Mouse (Mus musculus) limb, embryonic 14.5 days (tissue): Measurements from ENCODE around the gene Fbxw5. TPM values are rescaled to one million over a fixed set of nuclear protein-coding genes. Genes with fewer than 3 reads are reported as not detected.

Experiments used
- ATAC-seq: fragments of 200-750 bp; cut with Nextera tagmentation; 2 replicates; pipeline ENCODE4 v1.8.0; 2017; ENCODE audit warnings: low read depth, moderate number of reproducible peaks, moderate TSS enrichment; ENCODE audit not compliant: low FRiP score
- DNase-seq: peaks from one replicate; pipeline ENCODE4 v3.0.0-alpha.2; 2015; ENCODE audit warnings: low spot score
- H3K27ac ChIP-seq: fragments of 300-500 bp; sonication (generic); replicated peaks from 2 replicates; pipeline ENCODE4 v1.5.1; 2014; ENCODE audit warnings: low read depth, mild to moderate bottlenecking, low read length, moderate library complexity, mixed read lengths
- H3K27me3 ChIP-seq: fragments of 300-500 bp; sonication (generic); 2 replicates; pipeline ENCODE4 v1.6.1; 2014; ENCODE audit warnings: low read length, mixed read lengths; ENCODE audit not compliant: control insufficient read depth, insufficient read depth
- H3K36me3 ChIP-seq: fragments of 300-500 bp; sonication (generic); 2 replicates; pipeline ENCODE4 v1.6.1; 2014; ENCODE audit warnings: mild to moderate bottlenecking, low read length, moderate library complexity, mixed read lengths; ENCODE audit not compliant: control insufficient read depth, insufficient read depth
- H3K4me1 ChIP-seq: fragments of 300-500 bp; sonication (generic); 2 replicates; pipeline ENCODE4 v1.6.1; 2014; ENCODE audit warnings: antibody characterized with exemption, low read length, mixed read lengths; ENCODE audit not compliant: control insufficient read depth, insufficient read depth
- H3K4me2 ChIP-seq: fragments of 300-500 bp; sonication (generic); replicated peaks from 2 replicates; pipeline ENCODE4 v1.6.1; 2014; ENCODE audit warnings: low read depth, mild to moderate bottlenecking, low read length, moderate library complexity; ENCODE audit not compliant: severe bottlenecking
- H3K4me3 ChIP-seq: fragments of 300-500 bp; sonication (generic); replicated peaks from 2 replicates; pipeline ENCODE4 v1.5.1; 2014; ENCODE audit warnings: low read length
- H3K9ac ChIP-seq: fragments of 300-500 bp; sonication (generic); 2 replicates; pipeline ENCODE4 v1.6.1; 2014; ENCODE audit warnings: mild to moderate bottlenecking, low read depth, low read length, moderate library complexity; ENCODE audit not compliant: severe bottlenecking
- H3K9me3 ChIP-seq: fragments of 300-500 bp; sonication (generic); 2 replicates; pipeline ENCODE4 v1.6.1; 2016; ENCODE audit warnings: low read length; ENCODE audit not compliant: control insufficient read depth
- POLR2A ChIP-seq: fragments of 200-500 bp; IDR thresholded peaks from 2 replicates; pipeline ENCODE4 v1.8.0; 2012; ENCODE audit warnings: inconsistent platforms, mild to moderate bottlenecking, moderate library complexity, borderline replicate concordance; ENCODE audit not compliant: insufficient read depth, insufficient read length; ENCODE audit errors: extremely low read depth
- WGBS: fragments of 180-500 bp; shearing (Covaris S2); extraction: QIAGEN DNeasy Blood & Tissue Kit; methylation state at CpG from one replicate; pipeline ENCODE4 v1.1.7; 2014; 5-methylcytosine and 5-hydroxymethylcytosine counted together
- polyA plus RNA-seq, 2 experiments: library from polyadenylated mRNA; depleted of rRNA in 1 of 2; stranded (reverse) in 1 of 2; unstranded in 1 of 2; fragments of >200 nt; fragmentation: Nextera tagmentation in 1 of 2; extraction: Ambion mirVana in 1 of 2; gene quantifications; 2 replicates each; pipeline versions ENCODE4 v1.2.1 to v1.2.3; 2012 to 2014

Fbxw5 gene
- polyA plus RNA-seq, 2 experiments = 46.2 to 70.0 TPM

DNA sequence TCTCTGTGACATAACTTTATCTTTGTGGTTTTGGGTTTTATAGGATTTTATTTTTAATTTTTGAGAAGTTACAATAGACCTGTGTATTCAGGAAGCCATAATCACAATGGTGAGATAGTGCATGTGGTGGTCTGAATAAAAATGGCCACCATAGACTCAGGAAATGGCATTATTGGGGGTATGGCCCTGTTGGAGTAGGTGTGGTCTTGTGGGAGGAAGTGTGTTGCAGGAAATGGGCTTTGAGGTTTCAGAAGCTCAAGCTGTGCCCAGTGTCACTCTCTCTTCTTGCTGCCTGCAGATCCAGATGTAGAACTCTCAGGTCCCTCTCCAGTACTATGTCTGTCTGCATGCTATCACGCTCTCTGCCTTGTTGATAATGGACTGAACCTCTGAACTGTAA is 20.0 kb upstream of the Fbxw5 start:
- Histone ChIP-seq H3K4me2 (no peak overlapping the region), H3K9me3 (no peaks in the 10 kb centered on the region), H3K9ac (no peak overlapping the region), H3K27ac (no peak overlapping the region), H3K4me3 (no peak overlapping the region), H3K4me1 (no peaks in the 10 kb centered on the region), H3K36me3 (no peaks in the 10 kb centered on the region), H3K27me3 (no peaks in the 10 kb centered on the region)
- TF ChIP-seq POLR2A = no peak
- 69% methylated on average over 1 of the region's 1 CpGs for WGBS
- ATAC-seq (no peak), DNase-seq (no peak)

DNA sequence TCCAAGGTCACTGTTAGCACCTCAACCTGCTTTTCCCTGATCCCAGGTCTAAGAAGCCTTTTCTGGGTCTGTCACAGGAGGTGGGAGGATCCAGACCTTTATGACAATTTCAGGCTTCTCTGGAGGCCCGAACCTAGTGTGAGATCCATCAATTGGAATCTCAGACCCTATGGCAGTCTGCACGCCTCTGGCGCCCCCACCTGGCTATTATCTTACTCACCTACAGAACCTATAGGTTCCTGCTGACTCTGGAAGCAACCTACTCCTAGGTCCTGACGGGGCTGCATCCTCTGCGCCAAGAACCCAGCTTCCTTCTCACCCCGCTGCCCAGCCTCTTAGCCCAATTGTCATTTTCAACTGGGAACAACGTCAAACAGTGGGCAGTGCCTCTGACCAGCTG is 17.6 kb upstream of the Fbxw5 start:
- Histone ChIP-seq H3K36me3 (no peaks in the 10 kb centered on the region), H3K4me3 (no peak overlapping the region), H3K9ac (no peak overlapping the region), H3K4me1 (no peaks in the 10 kb centered on the region), H3K4me2 (no peak overlapping the region), H3K27ac (no peak overlapping the region), H3K27me3 (no peaks in the 10 kb centered on the region), H3K9me3 (no peaks in the 10 kb centered on the region)
- no peak for ATAC-seq
- TF ChIP-seq POLR2A = no peak
- DNase-seq = peak; percentile 64
- WGBS = 23% methylated on average over 7 of the region's 7 CpGs

DNA sequence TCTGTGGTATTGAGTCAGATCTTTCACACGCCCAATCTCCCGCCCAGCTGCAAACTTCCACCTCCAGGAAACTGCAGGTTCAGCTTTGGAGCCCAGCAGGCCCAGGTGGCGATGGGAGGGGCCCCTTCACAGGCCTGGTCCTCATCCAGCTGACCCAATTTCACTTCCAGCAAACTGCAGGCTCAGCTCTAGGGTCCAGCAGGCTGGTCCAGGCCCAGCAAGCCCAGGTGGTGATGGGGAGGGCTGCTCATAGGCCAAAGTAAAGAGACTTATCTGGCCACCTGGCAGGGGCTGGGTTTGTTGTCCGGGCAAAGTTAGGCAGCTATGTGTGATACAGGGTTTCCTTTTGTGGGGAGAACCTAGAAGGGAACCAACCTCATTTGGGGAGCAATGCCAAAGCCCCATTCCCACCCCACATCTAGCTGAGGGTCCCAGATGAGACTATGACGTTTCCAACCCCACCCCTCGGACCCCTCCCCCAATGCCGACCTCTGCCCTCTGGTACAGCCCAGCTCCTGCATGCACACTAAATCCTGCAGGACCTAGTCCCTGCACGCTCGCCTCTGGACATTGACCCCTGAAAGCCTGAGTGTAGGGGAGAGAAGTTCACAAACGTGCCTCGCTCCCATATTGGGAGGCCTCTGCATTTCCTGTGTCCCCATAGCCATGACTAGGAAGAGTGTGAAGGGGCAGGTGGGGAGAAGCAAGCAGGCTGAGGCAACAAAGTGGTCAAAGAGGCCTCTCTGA is 15.5 kb upstream of the Fbxw5 start:
- WGBS = 61% methylated on average over 11 of the region's 11 CpGs
- Histone ChIP-seq H3K27ac (no peak overlapping the region), H3K9me3 (no peaks in the 10 kb centered on the region), H3K36me3 (no peaks in the 10 kb centered on the region), H3K4me2 (no peak overlapping the region), H3K4me3 (no peak overlapping the region), H3K9ac (no peak overlapping the region), H3K4me1 (no peaks in the 10 kb centered on the region), H3K27me3 (no peaks in the 10 kb centered on the region)
- no peak for TF ChIP-seq POLR2A
- ATAC-seq (no peak), DNase-seq (no peak)

DNA sequence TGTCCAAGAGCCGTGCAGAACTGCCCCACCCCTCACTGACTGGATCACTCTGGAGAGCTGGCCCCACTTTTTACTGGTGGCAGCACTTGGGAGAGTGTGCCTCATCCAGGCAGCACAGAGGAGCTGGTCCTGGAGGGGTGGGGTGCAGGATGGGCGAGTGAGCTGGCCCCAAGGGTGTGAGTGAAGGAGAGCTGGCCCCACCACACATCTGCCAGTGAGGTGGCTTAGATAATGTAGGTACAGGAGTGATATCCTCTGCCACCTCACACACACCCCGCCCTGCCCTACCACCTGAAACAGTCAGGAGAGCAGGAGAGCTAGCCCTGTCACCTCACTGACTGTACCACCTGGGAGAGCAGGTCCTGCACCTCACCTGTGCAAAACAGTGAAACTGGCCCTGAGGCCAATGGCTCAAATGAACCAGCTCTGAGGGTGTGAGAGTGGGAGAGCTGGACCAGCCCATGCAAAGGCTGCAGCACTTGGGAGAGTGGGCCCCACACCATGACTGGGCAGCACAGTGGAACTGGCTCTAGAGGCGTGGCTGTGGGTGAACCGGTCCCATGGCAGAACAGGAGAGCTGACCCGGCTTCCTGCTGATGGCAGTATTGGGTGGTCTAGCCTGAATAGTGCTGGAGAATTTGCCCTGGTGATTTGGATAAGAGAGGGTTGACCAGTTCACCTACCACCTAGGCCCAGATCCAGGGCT is 12.4 kb upstream of the Fbxw5 start:
- Histone ChIP-seq H3K27me3 (no peaks in the 10 kb centered on the region), H3K4me1 (no peaks in the 10 kb centered on the region), H3K36me3 (no peaks in the 10 kb centered on the region), H3K9ac (no peak overlapping the region), H3K4me3 (no peak overlapping the region), H3K4me2 (no peak overlapping the region), H3K9me3 (no peaks in the 10 kb centered on the region), H3K27ac (no peak overlapping the region)
- TF ChIP-seq POLR2A = no peak
- no peak for ATAC-seq
- WGBS = 59% methylated on average over 6 of the region's 6 CpGs
- DNase-seq = no peak

DNA sequence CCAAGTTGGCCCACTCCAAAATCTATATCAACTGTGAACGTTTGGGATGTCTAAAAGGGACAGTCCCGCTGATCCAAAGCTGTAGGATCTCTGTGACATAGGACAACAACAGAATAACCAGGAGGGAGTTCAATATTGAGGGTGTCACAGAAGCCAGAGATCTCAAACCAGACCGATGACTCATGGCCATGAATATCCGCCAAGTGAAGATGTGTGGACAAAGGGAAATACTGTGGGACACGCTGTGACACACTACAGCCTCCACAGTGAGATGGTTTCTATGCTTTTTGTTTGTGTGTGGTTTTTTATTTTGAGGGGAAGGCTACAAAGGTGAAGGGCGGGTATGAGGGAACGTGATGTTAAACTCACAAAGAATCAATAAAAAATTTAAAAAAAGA is 11.9 kb upstream of the Fbxw5 start:
- H3K27ac ChIP-seq = no peak overlapping the region
- ATAC-seq (no peak), DNase-seq (no peak)
- no peak overlapping the region for H3K4me2 ChIP-seq
- no peaks in the 10 kb centered on the region for H3K27me3 ChIP-seq
- no peaks in the 10 kb centered on the region for H3K9me3 ChIP-seq
- H3K4me1 ChIP-seq = no peaks in the 10 kb centered on the region
- TF ChIP-seq POLR2A = no peak
- 83% methylated on average over 7 of the region's 7 CpGs for WGBS
- no peak overlapping the region for H3K9ac ChIP-seq
- no peaks in the 10 kb centered on the region for H3K36me3 ChIP-seq
- H3K4me3 ChIP-seq = no peak overlapping the region

DNA sequence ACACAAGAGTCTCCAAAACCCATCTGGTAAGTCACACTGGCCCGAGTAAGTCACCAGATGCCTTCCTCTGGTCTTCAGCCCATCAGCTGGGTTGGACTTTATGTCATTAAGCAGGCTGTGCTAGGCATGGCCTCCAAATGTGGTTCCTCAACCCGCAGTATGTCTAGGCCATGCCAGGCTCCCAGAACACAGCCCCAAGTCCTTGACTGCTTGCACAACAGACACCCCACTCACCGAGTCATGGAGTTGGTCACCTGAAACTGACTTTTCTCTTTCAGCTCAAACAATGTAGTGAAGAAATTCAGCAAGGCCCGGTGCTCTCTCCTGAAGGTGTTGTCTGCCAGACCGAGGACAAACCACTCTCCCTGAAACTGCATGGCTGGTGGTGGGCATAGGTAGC is 7.6 kb upstream of the Fbxw5 start:
- no peaks in the 10 kb centered on the region for H3K4me1 ChIP-seq
- no peaks in the 10 kb centered on the region for H3K27me3 ChIP-seq
- H3K36me3 ChIP-seq = no peaks in the 10 kb centered on the region
- no peaks in the 10 kb centered on the region for H3K9me3 ChIP-seq
- no peak overlapping the region for H3K4me3 ChIP-seq
- WGBS = 85% methylated on average over 5 of the region's 5 CpGs
- DNase-seq = no peak
- H3K9ac ChIP-seq = no peak overlapping the region
- TF ChIP-seq POLR2A = no peak
- no peak overlapping the region for H3K4me2 ChIP-seq
- H3K27ac ChIP-seq = no peak overlapping the region
- no peak for ATAC-seq
